Mouse (Mus musculus) frontal cortex, postnatal 10 days (tissue): Measurements from ENCODE around the gene Cdip1.

Experiments
- DNase-seq, 2 experiments: peaks; one replicate each; pipeline ENCODE4 v3.0.0; 2022; ENCODE audit warnings: low spot score in 2 of 2, mixed read lengths in 1 of 2

Gene Cdip1

GRCm38 (mm10) chr16:4718753-4719518 is 71.2 kb downstream of the Cdip1 start, which contains the start of gene Nmral1:
Gene Nmral1, minus strand, starts transcription at chr16:4719356.
- peak; percentile 28 to 55 for DNase-seq

GRCm38 (mm10) chr16:4717866-4718265 is 72.2 kb downstream of the Cdip1 start:
- DNase-seq = no peak

GRCm38 (mm10) chr16:4713861-4714710 is 76.0 kb downstream of the Cdip1 start:
- DNase-seq = no peak

GRCm38 (mm10) chr16:4711173-4711572 is 78.9 kb downstream of the Cdip1 start:
- no peak for DNase-seq

- DNase-seq = no peak
Observed at GRCm38 (mm10) chr16:4705541-4705940, 84.6 kb downstream of the Cdip1 start.

- DNase-seq = no peak
Observed at GRCm38 (mm10) chr16:4702646-4703045, 87.4 kb downstream of the Cdip1 start.

GRCm38 (mm10) chr16:4701211-4701610 is 88.9 kb downstream of the Cdip1 start:
- DNase-seq = no peak
